Mouse (Mus musculus): ENCODE results near the gene Urgcp. TPM values are rescaled to one million over a fixed set of nuclear protein-coding genes. Genes with fewer than 3 reads are reported as not detected.

The Urgcp gene
- polyA plus RNA-seq, 1 experiment from 2014 or later = 22.8 TPM

DNA sequence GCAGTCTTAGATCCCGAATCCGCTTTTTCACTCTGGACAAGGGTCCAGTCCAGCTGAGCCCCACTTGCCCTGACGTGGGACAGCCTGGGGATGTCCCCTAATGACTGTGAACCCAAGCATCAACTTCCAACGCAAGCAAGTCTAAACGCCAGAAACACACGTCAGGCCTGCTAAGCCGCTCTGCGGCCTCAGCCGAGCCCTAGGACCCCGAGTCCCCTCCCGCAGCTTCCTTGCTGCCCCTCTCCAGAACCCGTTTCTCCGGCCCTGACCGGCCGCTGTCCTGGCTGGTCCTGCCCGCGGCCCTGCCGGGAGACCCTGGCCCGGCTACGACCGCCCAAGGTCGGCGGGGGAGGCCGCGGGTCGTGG, 21.6 kb downstream of the Urgcp start:
- peaks cover 6% of the 10 kb centered on the region; the same call in 1 of the 2 replicates for H3K4me1 ChIP-seq (replicated peaks; ENCODE audit: insufficient read depth, low read length)
- peak overlapping the region; percentile 95 for H3K4me3 ChIP-seq (replicated peaks; ENCODE audit: low read depth, low read length)
- H3K36me3 ChIP-seq (ENCODE audit: insufficient read depth, low read length) = no peaks in the 10 kb centered on the region
- ATAC-seq (replicated peaks; ENCODE audit: low FRiP score, low read depth) (peak; percentile 69), DNase-seq (ENCODE audit: low spot score) (peak; percentile 59)
- peak overlapping the region; percentile 82 for H3K4me2 ChIP-seq (ENCODE audit: low read length)
- peak overlapping the region; percentile 96 for H3K27ac ChIP-seq
- 2% methylated on average over 26 of the region's 26 CpGs for WGBS
- no peaks in the 10 kb centered on the region for H3K27me3 ChIP-seq (ENCODE audit: insufficient read depth, low read length)
- no peak for TF ChIP-seq CTCF (IDR thresholded peaks at IDR 0.05; ENCODE audit: low read depth)
- no peaks in the 10 kb centered on the region for H3K9me3 ChIP-seq (replicated peaks; ENCODE audit: low read length)
- H3K9ac ChIP-seq (ENCODE audit: low read depth, low read length) = peak overlapping the region; percentile 93

DNA sequence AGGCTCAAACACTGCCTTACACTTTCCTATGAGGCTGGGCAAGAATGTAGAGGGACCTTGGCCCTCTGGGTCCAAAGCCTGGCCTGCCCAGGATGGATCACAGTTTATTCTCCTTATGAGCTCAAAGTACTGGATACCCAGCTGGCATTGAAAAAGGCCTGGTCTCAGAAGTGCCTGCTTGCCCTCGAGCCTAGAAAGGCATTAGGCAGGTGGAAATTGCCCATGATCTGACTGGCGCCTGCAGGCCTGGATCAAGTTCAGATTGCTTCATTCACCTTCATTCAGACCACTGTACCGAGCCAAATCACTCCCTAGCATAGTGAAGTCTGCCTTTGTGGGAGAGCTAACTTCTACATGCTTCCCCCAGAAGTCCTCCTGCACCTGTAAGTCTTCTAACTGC, 22.3 kb downstream of the Urgcp start:
- no peak for TF ChIP-seq CTCF (IDR thresholded peaks at IDR 0.05; ENCODE audit: low read depth)
- Histone ChIP-seq H3K4me2 (ENCODE audit: low read length) (peak overlapping the region; percentile 82), H3K4me3 (replicated peaks; ENCODE audit: low read depth, low read length) (peak overlapping the region; percentile 95; the same call in 1 of the 2 replicates), H3K9ac (ENCODE audit: low read depth, low read length) (0 out of 2 replicates have a peak overlapping the region, but pooled peaks have one; percentile 35), H3K27ac (peak overlapping the region; percentile 96), H3K36me3 (ENCODE audit: insufficient read depth, low read length) (no peaks in the 10 kb centered on the region), H3K9me3 (replicated peaks; ENCODE audit: low read length) (no peaks in the 10 kb centered on the region), H3K4me1 (replicated peaks; ENCODE audit: insufficient read depth, low read length) (peaks cover 6% of the 10 kb centered on the region; the same call in 1 of the 2 replicates), H3K27me3 (ENCODE audit: insufficient read depth, low read length) (no peaks in the 10 kb centered on the region)
- ATAC-seq (replicated peaks; ENCODE audit: low FRiP score, low read depth) (no peak; the same call in 1 of the 2 replicates), DNase-seq (ENCODE audit: low spot score) (peak; percentile 12)
- 55% methylated on average over 3 of the region's 3 CpGs for WGBS

GRCm38 (mm10) chr11:5738888-5739632, 23.1 kb downstream of the Urgcp start:
- Histone ChIP-seq H3K4me1 (replicated peaks; ENCODE audit: insufficient read depth, low read length) (peaks cover 6% of the 10 kb centered on the region; the same call in 1 of the 2 replicates), H3K4me3 (replicated peaks; ENCODE audit: low read depth, low read length) (no peak overlapping the region), H3K9ac (ENCODE audit: low read depth, low read length) (no peak overlapping the region), H3K36me3 (ENCODE audit: insufficient read depth, low read length) (no peaks in the 10 kb centered on the region), H3K9me3 (replicated peaks; ENCODE audit: low read length) (no peaks in the 10 kb centered on the region), H3K27me3 (ENCODE audit: insufficient read depth, low read length) (no peaks in the 10 kb centered on the region), H3K27ac (no peak overlapping the region), H3K4me2 (ENCODE audit: low read length) (0 out of 2 replicates have a peak overlapping the region, but pooled peaks have one; percentile 82)
- no peak for TF ChIP-seq CTCF (IDR thresholded peaks at IDR 0.05; ENCODE audit: low read depth)
- DNase-seq (ENCODE audit: low spot score) (no peak), ATAC-seq (replicated peaks; ENCODE audit: low FRiP score, low read depth) (no peak)
- 76% methylated on average over 5 of the region's 5 CpGs for WGBS

GRCm38 (mm10) chr11:5737137-5737536, 25.0 kb downstream of the Urgcp start:
- 76% methylated on average over 5 of the region's 5 CpGs for WGBS
- H3K9me3 ChIP-seq (replicated peaks; ENCODE audit: low read length) = no peaks in the 10 kb centered on the region
- 0 out of 2 replicates have a peak, but pooled peaks cover 3% of the 10 kb centered on the region for H3K36me3 ChIP-seq (ENCODE audit: insufficient read depth, low read length)
- H3K9ac ChIP-seq (ENCODE audit: low read depth, low read length) = no peak overlapping the region
- H3K27ac ChIP-seq = no peak overlapping the region
- H3K4me2 ChIP-seq (ENCODE audit: low read length) = no peak overlapping the region
- no peaks in the 10 kb centered on the region for H3K27me3 ChIP-seq (ENCODE audit: insufficient read depth, low read length)
- no peak for TF ChIP-seq CTCF (IDR thresholded peaks at IDR 0.05; ENCODE audit: low read depth)
- H3K4me1 ChIP-seq (replicated peaks; ENCODE audit: insufficient read depth, low read length) = peaks cover 9% of the 10 kb centered on the region; the same call in 1 of the 2 replicates
- DNase-seq (ENCODE audit: low spot score) = no peak
- ATAC-seq (replicated peaks; ENCODE audit: low FRiP score, low read depth) = no peak
- H3K4me3 ChIP-seq (replicated peaks; ENCODE audit: low read depth, low read length) = no peak overlapping the region

- Histone ChIP-seq H3K9me3 (replicated peaks; ENCODE audit: low read length) (no peaks in the 10 kb centered on the region), H3K4me2 (ENCODE audit: low read length) (no peak overlapping the region), H3K27me3 (ENCODE audit: insufficient read depth, low read length) (no peaks in the 10 kb centered on the region), H3K36me3 (ENCODE audit: insufficient read depth, low read length) (0 out of 2 replicates have a peak, but pooled peaks cover 3% of the 10 kb centered on the region), H3K27ac (no peak overlapping the region), H3K4me3 (replicated peaks; ENCODE audit: low read depth, low read length) (no peak overlapping the region), H3K9ac (ENCODE audit: low read depth, low read length) (no peak overlapping the region), H3K4me1 (replicated peaks; ENCODE audit: insufficient read depth, low read length) (0 out of 2 replicates have a peak, but pooled peaks cover 2% of the 10 kb centered on the region)
- ATAC-seq (replicated peaks; ENCODE audit: low FRiP score, low read depth) (no peak), DNase-seq (ENCODE audit: low spot score) (no peak)
- TF ChIP-seq CTCF (IDR thresholded peaks at IDR 0.05; ENCODE audit: low read depth) = no peak
- WGBS = 83% methylated on average over 4 of the region's 4 CpGs
Observed at GRCm38 (mm10) chr11:5734323-5734722, 27.9 kb downstream of the Urgcp start.

DNA sequence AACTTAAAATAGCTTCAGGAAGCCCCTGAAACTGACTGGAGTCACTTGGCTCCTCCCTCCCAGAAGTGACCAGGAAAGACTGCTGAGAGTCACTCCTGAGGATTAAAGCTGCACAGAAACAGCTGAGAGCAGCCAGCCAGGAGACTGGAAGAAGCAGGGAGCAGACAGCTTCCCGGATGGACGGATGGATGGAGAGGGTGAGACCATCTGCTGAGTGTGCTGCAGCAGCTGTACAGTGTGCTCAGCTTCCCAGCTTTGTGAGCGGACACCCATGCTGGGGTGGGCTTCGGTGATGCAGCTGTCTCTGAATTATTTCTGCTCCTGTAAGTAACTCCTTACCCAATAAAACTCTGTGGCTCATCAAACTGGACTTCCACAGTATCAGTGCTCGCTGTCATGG, 29.8 kb downstream of the Urgcp start:
- DNase-seq (ENCODE audit: low spot score) = no peak
- Histone ChIP-seq H3K27me3 (ENCODE audit: insufficient read depth, low read length) (no peaks in the 10 kb centered on the region), H3K4me2 (ENCODE audit: low read length) (no peak overlapping the region), H3K27ac (no peak overlapping the region), H3K9ac (ENCODE audit: low read depth, low read length) (no peak overlapping the region), H3K4me3 (replicated peaks; ENCODE audit: low read depth, low read length) (no peak overlapping the region), H3K9me3 (replicated peaks; ENCODE audit: low read length) (no peaks in the 10 kb centered on the region), H3K4me1 (replicated peaks; ENCODE audit: insufficient read depth, low read length) (0 out of 2 replicates have a peak, but pooled peaks cover 2% of the 10 kb centered on the region), H3K36me3 (ENCODE audit: insufficient read depth, low read length) (0 out of 2 replicates have a peak, but pooled peaks cover 3% of the 10 kb centered on the region)
- no peak for TF ChIP-seq CTCF (IDR thresholded peaks at IDR 0.05; ENCODE audit: low read depth)
- no peak for ATAC-seq (replicated peaks; ENCODE audit: low FRiP score, low read depth)
- 53% methylated on average over 5 of the region's 5 CpGs for WGBS
